Mouse (Mus musculus) hindlimb bud, embryonic 11.5 days (tissue): Measurements from ENCODE around the gene Olfr1086.
"Not testable (repeated sequence)": the region's sequence is repeated elsewhere in the genome, so short reads cannot be mapped to it uniquely, and the experiment has no call there.

Experiments
- DNase-seq: peaks from one replicate; pipeline ENCODE4 v3.0.0-alpha.2; 2012; ENCODE audit warnings: low read depth, low spot score; ENCODE audit errors: extremely low spot score

Gene Olfr1086

GRCm38 (mm10) chr2:86679992-86680391, at the start of gene Olfr1086:
Gene Olfr1086 (minus strand): TSS chr2:86680092.
- DNase-seq: no peak

- DNase-seq: no peak
Measured at GRCm38 (mm10) chr2:86698295-86698694, 18.4 kb upstream of the Olfr1086 start, which contains the start of gene Olfr1087. Gene Olfr1087 (minus strand): TSS chr2:86698395.

DNA sequence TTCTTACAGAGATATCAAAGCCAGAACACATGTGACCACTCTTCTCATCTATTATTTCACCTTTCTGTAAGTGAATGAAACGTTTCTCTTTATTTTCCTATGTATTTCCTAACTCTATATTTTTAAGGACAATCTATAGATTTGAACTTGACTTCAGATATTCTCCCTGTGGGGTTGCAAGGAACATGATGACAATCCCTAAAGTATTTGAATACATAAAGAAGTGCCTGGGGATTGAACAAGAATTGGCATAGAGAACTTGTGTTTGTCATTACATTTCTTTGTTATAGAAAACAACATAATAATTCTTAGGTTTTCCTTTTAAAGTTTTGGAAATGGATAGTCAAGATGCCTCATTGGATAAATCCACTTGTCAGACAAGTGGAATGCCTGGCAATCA, 18.0 kb downstream of the Olfr1086 start, which contains the start of gene Olfr1085:
Gene Olfr1085 (minus strand): TSS at position 101 of the 400 bp plus-strand sequence.
- DNase-seq: no peak

- DNase-seq: not testable (repeated sequence)
Measured at GRCm38 (mm10) chr2:86639625-86640024, 40.3 kb downstream of the Olfr1086 start, which contains the start of gene Olfr1084. Gene Olfr1084 (minus strand): TSS chr2:86639725.
